Mouse (Mus musculus) G1E (cell line): ENCODE measurements at regions not wholly inside any gene's neighbourhood (a gene's known extent, or its start where the extent isn't known, plus 50 kb on each side); places are given as distances from the start of the nearest gene placed in this dataset.

Source experiments
- ATAC-seq: 2 replicates; pipeline ENCODE4 v1.8.0; 2016; ENCODE audit warnings: mild to moderate bottlenecking; ENCODE audit not compliant: insufficient number of reproducible peaks, poor library complexity, low FRiP score, severe bottlenecking; ENCODE audit errors: extremely low read depth
- DNase-seq: peaks from one replicate; pipeline ENCODE4 v3.0.0; 2012; ENCODE audit warnings: low spot score
- H3K27me3 ChIP-seq: 2 replicates; pipeline ENCODE4 v1.6.1; 2012; ENCODE audit warnings: mild to moderate bottlenecking, low read length, inconsistent platforms; ENCODE audit not compliant: insufficient read depth
- H3K36me3 ChIP-seq: replicated peaks from 2 replicates; pipeline ENCODE3; 2012; ENCODE audit warnings: mild to moderate bottlenecking, inconsistent platforms
- H3K4me1 ChIP-seq: 2 replicates; pipeline ENCODE4 v1.6.1; 2012; ENCODE audit warnings: low read depth, low read length, inconsistent platforms, mixed read lengths; ENCODE audit not compliant: insufficient read depth
- H3K4me3 ChIP-seq: 2 replicates; pipeline ENCODE4 v1.5.1; 2012; ENCODE audit warnings: low read depth, mild to moderate bottlenecking, inconsistent platforms, low read length, moderate library complexity, mixed read lengths
- H3K9me3 ChIP-seq: replicated peaks from 2 replicates; pipeline ENCODE4 v1.6.1; 2012; ENCODE audit warnings: inconsistent platforms
- CTCF ChIP-seq: IDR thresholded peaks from 2 replicates; pipeline ENCODE4 v1.5.1; 2012; ENCODE audit warnings: low read depth, low read length, inconsistent platforms, mixed read lengths
- GATA1 ChIP-seq: IDR thresholded peaks from 2 replicates; pipeline ENCODE4 v1.6.1; 2012; ENCODE audit warnings: borderline replicate concordance, low read length, inconsistent platforms, mixed read lengths
- GATA2 ChIP-seq: IDR thresholded peaks from 2 replicates; pipeline ENCODE4 v1.6.1; 2012; ENCODE audit warnings: low read depth, low read length, inconsistent platforms, borderline replicate concordance
- POLR2AphosphoS5 ChIP-seq: IDR thresholded peaks from 2 replicates; pipeline ENCODE4 v1.6.1; 2012; ENCODE audit warnings: low read depth, low read length, inconsistent platforms; ENCODE audit not compliant: insufficient replicate concordance
- TAL1 ChIP-seq: conservative IDR thresholded peaks from 2 replicates; pipeline ENCODE4 v1.6.1; 2012; ENCODE audit warnings: low read depth, low read length, inconsistent platforms, mixed read lengths

DNA sequence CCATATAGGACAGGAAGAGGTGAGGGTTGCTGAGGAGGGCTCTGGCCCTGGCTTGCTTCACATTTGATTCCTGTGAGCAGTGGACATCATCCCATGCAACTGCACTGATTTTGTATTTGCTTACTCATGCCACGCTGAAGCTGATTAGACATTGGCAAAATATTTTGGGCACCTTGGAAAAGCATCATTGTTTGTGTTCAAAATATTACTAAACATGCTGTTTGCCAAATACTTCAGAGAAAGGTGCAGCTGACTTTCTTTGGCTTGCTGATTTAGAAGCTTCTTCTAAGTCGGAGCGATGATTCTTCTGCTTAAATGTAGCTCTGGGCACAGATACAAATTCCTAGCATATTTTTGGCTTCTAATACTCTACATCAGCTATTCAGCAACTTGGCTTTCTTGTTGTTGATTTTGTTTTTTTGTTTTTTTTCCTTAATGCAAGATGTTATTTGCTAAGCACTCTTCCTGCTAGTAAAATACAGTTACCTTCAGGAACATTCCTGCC is 91.4 kb upstream of the Gm11042 start:
- no peaks in the 10 kb centered on the region for H3K4me1 ChIP-seq
- no peak overlapping the region for H3K4me3 ChIP-seq
- no peak for TF ChIP-seq POLR2AphosphoS5
- no peak for TF ChIP-seq CTCF
- no peak for TF ChIP-seq TAL1
- TF ChIP-seq GATA2: no peak
- no peak for TF ChIP-seq GATA1
- no peaks in the 10 kb centered on the region for H3K36me3 ChIP-seq
- no peak for ATAC-seq
- H3K9me3 ChIP-seq: no peaks in the 10 kb centered on the region
- no peaks in the 10 kb centered on the region for H3K27me3 ChIP-seq
- no peak for DNase-seq

DNA sequence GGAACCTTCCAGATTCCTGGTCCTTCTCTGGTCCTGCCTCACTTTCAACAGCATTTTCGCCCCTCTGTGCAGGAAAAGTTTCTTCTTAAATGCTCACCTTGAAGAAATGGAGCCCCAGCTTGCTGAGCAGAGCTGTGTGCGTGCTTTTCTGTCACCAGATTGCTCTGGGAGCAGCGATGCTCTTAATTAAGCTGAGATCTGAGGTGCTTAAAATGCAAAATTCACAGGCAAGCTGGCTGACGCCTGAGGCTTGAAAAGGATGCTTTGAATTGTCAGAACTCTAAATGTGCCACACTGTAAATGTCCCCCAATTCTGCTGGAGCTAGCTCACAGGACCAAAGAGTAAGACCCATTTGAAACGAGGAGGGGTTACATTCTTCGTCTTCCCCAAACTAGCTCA is 73.6 kb upstream of the Gm11042 start:
- ATAC-seq (no peak), DNase-seq (no peak)
- H3K9me3 ChIP-seq: peaks cover 6% of the 10 kb centered on the region
- no peaks in the 10 kb centered on the region for H3K4me1 ChIP-seq
- H3K36me3 ChIP-seq: no peaks in the 10 kb centered on the region
- no peak for TF ChIP-seq POLR2AphosphoS5
- TF ChIP-seq TAL1: no peak
- TF ChIP-seq CTCF: no peak
- H3K27me3 ChIP-seq: no peaks in the 10 kb centered on the region
- no peak overlapping the region for H3K4me3 ChIP-seq
